Mouse (Mus musculus) kidney, adult 2 months (tissue): ENCODE data around the gene Mrpl35.

Experiments
- CTCF ChIP-seq: fragments of 200-500 bp; conservative IDR thresholded peaks from 2 replicates; pipeline ENCODE4 v1.5.1; 2011; ENCODE audit warnings: low read depth, mild to moderate bottlenecking, control low read depth, low read length, moderate library complexity, mixed read lengths; ENCODE audit not compliant: insufficient read depth, insufficient read length
- POLR2A ChIP-seq: fragments of 200-500 bp; IDR thresholded peaks from one replicate; pipeline ENCODE4 v1.6.1; 2011; ENCODE audit warnings: low read depth, low read length, control low read depth

- TF ChIP-seq CTCF (no peak), POLR2A (no peak)
Measured at GRCm38 (mm10) chr6:71783165-71783564, 43.6 kb downstream of the Mrpl35 start.
